Mouse (Mus musculus) embryonic facial prominence, embryonic 12.5 days (tissue): ENCODE data around the gene Id3. TPM values are rescaled to one million over a fixed set of nuclear protein-coding genes. Genes with fewer than 3 reads are reported as not detected.

Experiments
- ATAC-seq: fragments of 200-750 bp; cut with Nextera tagmentation; 2 replicates; pipeline ENCODE4 v1.8.0; 2017; ENCODE audit not compliant: insufficient number of reproducible peaks, insufficient read depth, low FRiP score, low TSS enrichment
- H3K27ac ChIP-seq: fragments of 300-500 bp; sonication (generic); 2 replicates; pipeline ENCODE4 v1.5.1; 2016; ENCODE audit warnings: mild to moderate bottlenecking
- H3K27me3 ChIP-seq: fragments of 300-500 bp; sonication (generic); 2 replicates; pipeline ENCODE4 v1.6.1; 2016; ENCODE audit warnings: mild to moderate bottlenecking, moderate library complexity
- H3K36me3 ChIP-seq: fragments of 300-500 bp; sonication (generic); 2 replicates; pipeline ENCODE4 v1.6.1; 2016; ENCODE audit warnings: mild to moderate bottlenecking
- H3K4me1 ChIP-seq: fragments of 300-500 bp; sonication (generic); 2 replicates; pipeline ENCODE4 v1.6.1; 2016
- H3K4me2 ChIP-seq: fragments of 300-500 bp; sonication (generic); replicated peaks from 2 replicates; pipeline ENCODE4 v1.6.1; 2016; ENCODE audit warnings: mild to moderate bottlenecking, moderate library complexity
- H3K4me3 ChIP-seq: fragments of 300-500 bp; sonication (generic); 2 replicates; pipeline ENCODE4 v1.5.1; 2016; ENCODE audit warnings: mild to moderate bottlenecking
- H3K9ac ChIP-seq: fragments of 300-500 bp; sonication (generic); 2 replicates; pipeline ENCODE4 v1.6.1; 2016; ENCODE audit warnings: mild to moderate bottlenecking, moderate library complexity
- H3K9me3 ChIP-seq: fragments of 300-500 bp; sonication (generic); 2 replicates; pipeline ENCODE4 v1.6.1; 2016; ENCODE audit warnings: mild to moderate bottlenecking, moderate library complexity
- WGBS: fragments of 180-500 bp; shearing (Covaris S2); methylation state at CpG from one replicate; pipeline ENCODE4 v1.1.7; 2016; 5-methylcytosine and 5-hydroxymethylcytosine counted together
- polyA plus RNA-seq: library from polyadenylated mRNA; unstranded; fragments of >200 nt; fragmentation: Nextera tagmentation; extraction: Ambion mirVana; gene quantifications from 2 replicates; pipeline ENCODE4 v1.2.1, GENCODE M21; 2016

The Id3 gene
- polyA plus RNA-seq, 1 experiment from 2014 or later: 623 TPM

DNA sequence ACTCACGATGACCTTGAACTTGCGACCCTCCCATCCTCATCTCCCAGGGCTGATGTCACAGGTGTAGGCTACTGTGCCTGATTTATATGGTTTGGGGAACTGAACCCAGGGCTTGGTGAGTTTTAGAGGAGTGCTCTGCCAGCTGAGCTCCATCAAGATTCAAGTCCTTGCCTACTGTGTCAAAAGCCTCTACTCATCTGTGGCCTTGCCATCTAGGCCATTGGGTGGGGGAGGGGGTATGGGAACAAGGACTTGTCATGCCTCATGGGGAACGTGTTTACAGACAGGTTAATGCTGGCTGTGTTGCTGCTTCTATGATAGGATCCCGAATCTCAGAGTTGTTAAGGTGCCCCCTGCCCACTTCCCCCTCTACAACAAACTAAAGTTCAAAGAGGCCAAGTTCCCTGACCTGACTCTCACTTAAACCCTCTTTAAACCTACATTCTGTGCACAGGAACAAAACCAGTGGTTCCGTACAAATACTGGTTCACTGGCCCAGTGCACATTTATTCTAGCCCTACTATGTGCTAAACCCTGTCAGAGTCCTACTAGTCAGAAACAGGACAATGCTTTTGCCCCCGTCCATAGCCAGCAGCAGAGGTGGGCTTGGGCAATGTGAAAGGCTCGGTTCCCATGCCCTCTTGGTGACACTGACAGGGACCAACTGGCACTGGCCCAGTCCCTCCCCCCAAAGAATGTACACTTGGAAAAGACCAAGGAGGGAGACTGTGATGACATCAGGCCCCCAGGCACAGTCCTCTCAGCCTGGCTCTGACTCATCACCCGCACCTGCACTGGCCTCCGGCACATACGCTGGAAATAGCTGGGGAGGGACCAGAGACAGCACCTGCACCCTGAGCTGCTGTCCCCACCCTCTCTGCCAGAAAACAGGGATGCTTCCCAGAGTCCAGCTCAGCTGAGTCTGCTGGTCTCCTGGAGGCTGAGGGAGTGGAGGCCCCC, 33.1 kb upstream of the Id3 start:
- ATAC-seq: 0 out of 2 replicates have a peak, but pooled peaks have one; percentile 42
- no peak overlapping the region for H3K4me3 ChIP-seq
- no peak overlapping the region for H3K9ac ChIP-seq
- no peak overlapping the region for H3K4me2 ChIP-seq
- H3K4me1 ChIP-seq: peaks cover 14% of the 10 kb centered on the region
- no peak overlapping the region for H3K27ac ChIP-seq
- H3K9me3 ChIP-seq: no peaks in the 10 kb centered on the region
- H3K36me3 ChIP-seq: no peaks in the 10 kb centered on the region
- 76% methylated on average over 10 of the region's 10 CpGs for WGBS
- no peaks in the 10 kb centered on the region for H3K27me3 ChIP-seq

DNA sequence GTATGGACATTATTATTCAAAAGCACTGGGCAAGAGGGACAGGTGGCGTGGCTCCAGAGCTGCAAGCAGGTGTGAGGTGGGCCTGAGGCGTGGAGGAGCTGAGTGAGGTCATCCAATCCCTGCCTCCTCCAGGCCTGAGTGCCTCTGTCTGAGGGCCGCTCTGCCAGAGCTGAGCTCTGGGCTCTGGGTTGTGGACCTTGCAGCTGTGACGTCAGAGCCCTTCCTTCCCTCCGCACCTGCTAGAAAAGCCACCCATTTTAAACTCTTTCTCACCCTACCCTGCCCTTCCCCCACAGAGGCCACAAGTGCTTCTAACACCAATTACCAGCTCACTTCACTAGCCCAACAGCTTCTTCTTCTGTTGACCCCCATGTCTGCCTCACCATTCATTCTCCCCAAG, 31.0 kb upstream of the Id3 start:
- H3K4me3 ChIP-seq: no peak overlapping the region
- no peak overlapping the region for H3K9ac ChIP-seq
- WGBS: 65% methylated on average over 5 of the region's 5 CpGs
- H3K27me3 ChIP-seq: no peaks in the 10 kb centered on the region
- no peak for ATAC-seq
- H3K4me2 ChIP-seq: no peak overlapping the region
- H3K4me1 ChIP-seq: peaks cover 16% of the 10 kb centered on the region
- H3K9me3 ChIP-seq: no peaks in the 10 kb centered on the region
- H3K27ac ChIP-seq: no peak overlapping the region
- no peaks in the 10 kb centered on the region for H3K36me3 ChIP-seq

DNA sequence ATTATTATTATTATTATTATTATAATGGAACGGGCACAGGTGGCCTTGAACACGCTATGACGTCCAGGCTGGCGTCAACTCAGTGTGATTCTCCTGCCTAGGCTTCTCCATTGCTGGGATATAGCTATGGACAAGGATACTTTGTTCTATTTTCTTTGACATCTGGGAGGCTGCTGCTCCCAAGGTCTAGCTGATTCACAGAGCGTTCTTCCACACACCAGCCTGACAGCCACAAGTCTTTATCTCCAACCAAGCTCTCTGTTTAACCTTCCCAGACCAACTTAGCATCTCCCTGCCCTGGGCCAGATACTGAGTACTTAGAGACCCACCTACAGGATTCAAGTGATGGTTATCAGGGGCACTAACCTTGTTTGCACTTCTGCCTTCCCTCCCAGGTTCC, 28.6 kb upstream of the Id3 start:
- ATAC-seq: no peak
- 82% methylated on average over 5 of the region's 5 CpGs for WGBS
- Histone ChIP-seq H3K9ac (no peak overlapping the region), H3K27me3 (no peaks in the 10 kb centered on the region), H3K9me3 (no peaks in the 10 kb centered on the region), H3K27ac (no peak overlapping the region), H3K4me1 (peaks cover 21% of the 10 kb centered on the region), H3K4me3 (no peak overlapping the region), H3K36me3 (no peaks in the 10 kb centered on the region), H3K4me2 (no peak overlapping the region)

DNA sequence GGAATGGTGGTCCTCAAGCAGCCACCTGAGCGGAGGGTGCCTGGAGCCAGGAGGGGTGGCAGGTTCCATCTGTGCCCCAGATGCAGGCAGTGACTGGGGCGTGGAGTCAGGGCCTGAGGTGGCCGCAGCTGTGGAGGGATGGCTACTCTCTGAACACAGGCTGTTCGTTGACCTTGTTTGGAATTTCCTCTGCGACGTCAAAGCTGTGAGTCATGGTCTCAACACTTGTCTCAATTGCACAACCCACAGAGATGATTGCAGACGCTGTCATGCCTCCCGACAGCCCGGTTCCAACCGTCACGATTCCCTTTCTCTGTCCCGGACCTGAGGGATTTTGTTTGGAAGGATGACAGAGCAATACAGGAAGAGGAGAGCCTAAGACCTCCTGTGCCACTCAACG, 26.3 kb upstream of the Id3 start:
- Histone ChIP-seq H3K36me3 (no peaks in the 10 kb centered on the region), H3K27ac (peak overlapping the region; percentile 23; the same call in 1 of the 2 replicates), H3K9me3 (no peaks in the 10 kb centered on the region), H3K4me1 (peaks cover 27% of the 10 kb centered on the region), H3K4me2 (no peak overlapping the region), H3K4me3 (no peak overlapping the region), H3K9ac (no peak overlapping the region), H3K27me3 (no peaks in the 10 kb centered on the region)
- WGBS: 54% methylated on average over 13 of the region's 13 CpGs
- no peak for ATAC-seq

DNA sequence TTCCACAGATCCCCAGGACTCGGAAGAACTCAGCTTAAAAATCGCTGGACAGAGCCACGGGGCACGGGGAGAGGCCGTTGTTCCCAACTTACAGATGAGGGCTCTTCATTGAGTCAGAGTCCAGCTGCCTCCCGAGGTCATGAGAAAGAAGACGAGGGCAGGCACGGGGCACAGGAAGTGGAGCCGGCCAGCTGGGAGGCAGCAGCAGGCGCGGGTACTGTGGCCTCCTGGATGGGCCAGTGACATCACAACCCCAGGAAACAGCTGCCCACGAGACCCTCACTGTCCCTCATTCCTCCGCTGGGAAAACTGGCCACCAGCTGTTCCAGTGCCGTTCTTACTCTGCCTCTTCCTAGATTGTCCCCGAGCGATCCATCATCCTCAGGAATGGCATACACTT, 23.3 kb upstream of the Id3 start:
- Histone ChIP-seq H3K36me3 (no peaks in the 10 kb centered on the region), H3K9me3 (no peaks in the 10 kb centered on the region), H3K4me2 (no peak overlapping the region), H3K4me1 (peaks cover 18% of the 10 kb centered on the region), H3K27ac (no peak overlapping the region), H3K27me3 (no peaks in the 10 kb centered on the region), H3K4me3 (no peak overlapping the region), H3K9ac (no peak overlapping the region)
- WGBS: 20% methylated on average over 16 of the region's 16 CpGs
- no peak for ATAC-seq

DNA sequence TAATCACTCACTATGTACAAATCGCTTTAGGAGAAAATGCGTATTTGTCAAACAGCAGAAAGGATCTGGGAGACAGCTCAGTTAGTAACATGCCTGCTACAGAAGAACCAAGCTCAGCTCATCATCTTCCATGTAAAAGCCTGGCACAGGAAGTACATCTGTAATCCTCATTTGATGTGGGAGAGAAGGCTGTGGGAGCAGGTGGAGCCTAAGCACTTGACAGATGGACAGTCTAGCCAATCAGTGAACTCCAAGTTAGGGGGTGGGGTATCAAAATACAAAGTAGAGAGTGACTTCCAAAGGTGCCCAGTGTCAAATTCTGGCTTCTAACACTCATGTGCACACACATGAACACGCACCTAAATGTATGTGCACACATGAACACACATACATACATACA, 22.1 kb upstream of the Id3 start:
- H3K4me3 ChIP-seq: no peak overlapping the region
- no peaks in the 10 kb centered on the region for H3K27me3 ChIP-seq
- H3K9ac ChIP-seq: no peak overlapping the region
- ATAC-seq: no peak
- WGBS: 98% methylated on average over 3 of the region's 3 CpGs
- no peaks in the 10 kb centered on the region for H3K9me3 ChIP-seq
- no peaks in the 10 kb centered on the region for H3K36me3 ChIP-seq
- peaks cover 18% of the 10 kb centered on the region for H3K4me1 ChIP-seq
- no peak overlapping the region for H3K27ac ChIP-seq
- H3K4me2 ChIP-seq: no peak overlapping the region

DNA sequence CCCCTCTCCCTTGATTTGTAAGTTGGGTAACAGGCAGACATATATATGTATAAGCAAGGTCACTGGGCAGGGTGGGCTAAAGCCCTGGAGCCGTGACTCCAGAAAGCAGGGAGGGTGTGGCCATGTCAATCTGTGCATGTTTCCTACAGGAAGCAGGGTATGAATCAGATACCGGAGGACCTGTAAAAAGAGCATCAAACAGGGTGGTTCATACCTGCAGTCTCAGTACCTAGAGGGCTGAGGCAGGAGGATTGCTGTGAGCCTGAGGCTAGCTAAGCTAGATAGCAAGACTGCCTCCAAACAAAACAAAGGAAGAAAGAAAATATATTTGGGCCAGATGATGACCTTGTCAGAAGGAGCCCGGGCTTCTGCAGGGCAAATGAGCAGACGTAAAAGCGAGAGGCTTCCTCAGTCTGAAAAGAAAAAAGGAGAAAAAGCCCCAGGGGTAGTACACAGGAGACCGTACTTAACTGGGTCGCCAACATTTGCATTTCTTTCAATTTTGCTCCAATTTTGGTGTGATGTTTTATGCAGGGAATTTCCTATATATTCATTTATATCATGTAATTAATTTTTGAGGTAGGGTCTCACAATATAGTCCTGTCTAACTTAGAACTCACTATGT, 21.3 kb upstream of the Id3 start:
- Histone ChIP-seq H3K9ac (no peak overlapping the region), H3K4me2 (no peak overlapping the region), H3K27me3 (no peaks in the 10 kb centered on the region), H3K4me1 (peaks cover 12% of the 10 kb centered on the region), H3K9me3 (no peaks in the 10 kb centered on the region), H3K36me3 (no peaks in the 10 kb centered on the region), H3K27ac (no peak overlapping the region), H3K4me3 (no peak overlapping the region)
- ATAC-seq: no peak
- WGBS: 77% methylated on average over 7 of the region's 7 CpGs

DNA sequence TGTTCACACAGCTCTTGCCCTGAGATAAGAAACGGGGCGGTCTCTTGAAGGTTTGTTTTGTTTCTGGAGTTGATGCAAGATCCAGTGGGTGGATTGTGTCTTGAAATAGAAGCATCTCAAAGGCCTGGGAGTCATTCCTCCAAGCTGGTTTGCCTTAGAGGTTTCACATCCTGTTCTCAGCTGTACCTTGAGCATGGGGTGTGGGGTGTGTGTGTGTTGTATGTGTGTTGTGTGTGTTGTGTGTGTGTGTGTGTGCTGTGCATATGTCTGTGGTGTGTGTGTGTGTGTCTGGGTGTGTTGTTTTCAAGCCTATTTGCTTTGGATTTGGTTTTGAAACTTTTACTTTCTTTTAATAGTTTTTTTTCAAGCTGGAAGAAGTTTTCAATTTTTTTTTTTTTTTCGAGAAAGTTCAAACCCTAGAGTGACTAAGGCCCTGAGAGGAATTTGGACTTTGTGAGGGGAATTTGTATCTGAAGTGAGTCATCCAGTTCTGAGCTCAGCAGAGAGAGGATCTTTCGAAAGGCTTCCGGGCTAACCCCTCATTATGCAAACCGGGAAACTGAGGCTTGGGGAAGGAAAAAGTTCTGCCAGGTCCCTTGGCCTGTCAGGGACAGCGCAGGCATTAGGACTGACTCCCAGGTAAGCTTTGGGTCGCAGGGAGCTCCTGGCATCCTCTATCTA, 20.0 kb upstream of the Id3 start:
- Histone ChIP-seq H3K4me3 (no peak overlapping the region), H3K27ac (peak overlapping the region; percentile 57; the same call in 1 of the 2 replicates), H3K36me3 (no peaks in the 10 kb centered on the region), H3K27me3 (no peaks in the 10 kb centered on the region), H3K9ac (no peak overlapping the region), H3K4me1 (peaks cover 12% of the 10 kb centered on the region), H3K4me2 (no peak overlapping the region), H3K9me3 (no peaks in the 10 kb centered on the region)
- ATAC-seq: no peak
- 69% methylated on average over 8 of the region's 8 CpGs for whole genome bisulfite sequencing

DNA sequence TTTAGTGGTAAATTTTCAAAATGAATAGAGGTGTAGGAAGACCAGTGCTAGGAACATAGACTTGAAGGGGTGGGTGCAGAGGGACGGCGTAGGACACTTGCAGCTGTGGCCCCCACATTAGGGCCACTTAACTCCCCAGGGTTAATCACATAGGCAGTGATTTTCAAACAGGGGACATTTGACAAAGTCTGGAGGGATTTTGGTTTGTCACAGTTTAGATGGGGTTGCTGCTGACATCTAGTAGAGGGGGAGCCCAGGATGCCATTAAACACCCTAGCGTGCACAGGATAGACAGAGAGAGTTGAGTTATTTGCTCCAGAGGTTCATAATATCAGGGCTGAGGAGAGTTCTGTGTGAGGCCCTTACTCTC, 19.5 kb upstream of the Id3 start:
- H3K4me2 ChIP-seq: no peak overlapping the region
- ATAC-seq: no peak
- WGBS: 87% methylated on average over 3 of the region's 3 CpGs

DNA sequence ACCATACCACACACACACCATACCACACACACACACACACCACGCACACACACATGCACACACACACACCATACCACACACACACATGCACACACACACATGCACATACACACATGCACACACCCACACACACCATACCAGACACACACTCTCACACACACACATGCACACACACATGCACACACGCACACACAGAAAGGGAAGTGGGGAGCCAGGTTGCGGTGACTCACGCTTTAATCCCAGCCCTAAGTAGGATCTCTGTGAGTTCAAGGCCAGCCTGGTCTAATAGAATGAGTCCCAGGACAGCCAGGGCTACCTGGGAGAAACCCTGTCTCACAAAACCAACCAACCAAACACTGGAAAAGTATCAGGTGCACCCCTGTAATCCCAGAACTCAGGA, 18.7 kb upstream of the Id3 start:
- no peak overlapping the region for H3K4me2 ChIP-seq
- WGBS: 99% methylated on average over 4 of the region's 4 CpGs
- no peak overlapping the region for H3K4me3 ChIP-seq
- ATAC-seq: no peak
- no peak overlapping the region for H3K27ac ChIP-seq
- no peaks in the 10 kb centered on the region for H3K36me3 ChIP-seq
- H3K9ac ChIP-seq: no peak overlapping the region
- peaks cover 6% of the 10 kb centered on the region for H3K4me1 ChIP-seq
- H3K9me3 ChIP-seq: no peaks in the 10 kb centered on the region
- H3K27me3 ChIP-seq: no peaks in the 10 kb centered on the region

More for the DNA sequence above, 19.5 kb upstream of the Id3 start:
- H3K36me3 ChIP-seq: no peaks in the 10 kb centered on the region
- no peaks in the 10 kb centered on the region for H3K9me3 ChIP-seq
- H3K27me3 ChIP-seq: no peaks in the 10 kb centered on the region
- H3K27ac ChIP-seq: no peak overlapping the region
- H3K4me3 ChIP-seq: no peak overlapping the region
- no peak overlapping the region for H3K9ac ChIP-seq
- peaks cover 12% of the 10 kb centered on the region for H3K4me1 ChIP-seq

DNA sequence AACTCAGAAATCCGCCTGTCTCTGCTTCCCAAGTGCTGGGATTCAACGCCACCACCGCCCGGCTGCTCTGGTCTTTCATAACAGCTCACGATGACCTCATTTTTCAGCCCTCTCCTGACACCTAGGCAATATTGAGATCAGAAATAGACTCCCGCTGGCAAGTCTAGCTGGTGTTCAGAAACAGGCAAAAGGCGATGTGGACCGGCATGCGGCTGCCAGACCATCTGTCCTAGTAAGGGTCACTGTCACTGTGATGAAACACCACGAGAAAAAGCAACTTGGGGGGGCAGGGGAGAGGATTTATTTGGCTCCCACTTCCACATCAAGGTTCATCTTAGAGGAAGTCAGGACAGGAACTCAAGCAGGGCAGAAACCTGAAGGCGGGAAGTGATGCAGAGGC, 17.8 kb upstream of the Id3 start:
- Histone ChIP-seq H3K27ac (no peak overlapping the region), H3K27me3 (no peaks in the 10 kb centered on the region), H3K9me3 (no peaks in the 10 kb centered on the region), H3K9ac (no peak overlapping the region), H3K36me3 (no peaks in the 10 kb centered on the region), H3K4me2 (no peak overlapping the region), H3K4me3 (no peak overlapping the region), H3K4me1 (no peaks in the 10 kb centered on the region)
- ATAC-seq: no peak
- 89% methylated on average over 11 of the region's 11 CpGs for WGBS

DNA sequence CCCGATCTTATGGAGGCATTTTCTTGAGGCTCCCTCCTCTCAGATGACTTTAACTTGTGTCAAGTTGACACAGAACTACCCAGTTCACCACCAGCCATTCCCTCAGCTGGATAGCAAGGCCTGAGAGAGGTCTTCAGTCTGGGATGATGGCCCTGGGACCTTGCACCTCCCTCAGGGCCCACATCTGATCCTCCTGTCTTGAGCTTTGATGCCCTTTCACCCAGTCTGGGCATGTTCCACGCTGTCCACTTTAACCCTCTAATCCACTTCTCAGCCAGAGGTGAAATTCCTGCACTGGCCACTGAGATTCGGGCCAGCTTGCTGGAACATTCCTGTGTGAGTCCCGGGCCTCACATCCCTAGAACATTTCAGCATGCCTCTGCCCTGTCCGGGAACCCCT, 17.3 kb upstream of the Id3 start:
- no peaks in the 10 kb centered on the region for H3K9me3 ChIP-seq
- no peak for ATAC-seq
- no peak overlapping the region for H3K9ac ChIP-seq
- no peaks in the 10 kb centered on the region for H3K36me3 ChIP-seq
- H3K4me3 ChIP-seq: no peak overlapping the region
- H3K27ac ChIP-seq: no peak overlapping the region
- no peaks in the 10 kb centered on the region for H3K27me3 ChIP-seq
- H3K4me1 ChIP-seq: no peaks in the 10 kb centered on the region
- no peak overlapping the region for H3K4me2 ChIP-seq
- WGBS: 65% methylated on average over 5 of the region's 5 CpGs
